Mouse (Mus musculus): ENCODE measurements around the gene Vmn1r4. TPM values are rescaled to one million over a fixed set of nuclear protein-coding genes. Genes with fewer than 3 reads are reported as not detected.

The Vmn1r4 gene
- polyA plus RNA-seq, 1 experiment from 2014 or later, result 0.29 TPM

DNA sequence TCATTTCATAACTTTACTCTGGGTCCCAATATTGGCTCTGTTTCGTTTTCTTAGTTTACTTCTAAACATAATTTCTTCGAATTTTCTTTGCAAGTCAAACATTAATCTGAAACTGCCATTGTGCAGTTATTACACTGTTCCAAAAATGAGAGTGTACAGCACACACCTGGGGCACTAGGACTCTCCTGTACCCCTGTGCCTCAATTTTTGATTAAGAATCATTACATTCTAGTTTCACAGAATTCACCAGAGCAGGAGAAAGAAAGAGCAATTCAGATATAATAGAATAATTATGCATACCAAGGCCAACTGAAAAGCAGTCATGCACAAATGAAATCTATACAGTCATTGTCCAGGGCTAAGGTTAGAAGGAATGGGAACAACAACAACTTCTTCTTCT lies 8.6 kb downstream of the Vmn1r4 start:
- ATAC-seq, result no peak
- 71% methylated on average over 2 of the region's 2 CpGs for WGBS
- no peak overlapping the region for H3K9ac ChIP-seq (ENCODE audit: low read depth, low read length)

GRCm38 (mm10) chr6:56934366-56934765 lies 10.6 kb downstream of the Vmn1r4 start:
- WGBS, result 85% methylated on average over 4 of the region's 4 CpGs
- no peak for ATAC-seq
- H3K9me3 ChIP-seq (ENCODE audit: control insufficient read depth, low read length), result no peaks in the 10 kb centered on the region
- no peak overlapping the region for H3K27ac ChIP-seq (ENCODE audit: low read length)
- H3K4me1 ChIP-seq (ENCODE audit: control insufficient read depth, insufficient read depth, low read length), result no peaks in the 10 kb centered on the region
- no peaks in the 10 kb centered on the region for H3K36me3 ChIP-seq (ENCODE audit: control insufficient read depth, insufficient read depth, low read length)
- no peak overlapping the region for H3K9ac ChIP-seq (ENCODE audit: low read depth, low read length)
- no peak overlapping the region for H3K4me3 ChIP-seq (ENCODE audit: low read length)
- H3K27me3 ChIP-seq (replicated peaks; ENCODE audit: control insufficient read depth, insufficient read depth, low read length), result no peaks in the 10 kb centered on the region
- H3K4me2 ChIP-seq (ENCODE audit: low read depth, low read length), result no peak overlapping the region

More for the DNA sequence above, 8.6 kb downstream of the Vmn1r4 start:
- no peak overlapping the region for H3K27ac ChIP-seq (ENCODE audit: low read length)
- no peaks in the 10 kb centered on the region for H3K9me3 ChIP-seq (ENCODE audit: control insufficient read depth, low read length)
- no peaks in the 10 kb centered on the region for H3K27me3 ChIP-seq (replicated peaks; ENCODE audit: control insufficient read depth, insufficient read depth, low read length)
- no peak overlapping the region for H3K4me3 ChIP-seq (ENCODE audit: low read length)
- H3K4me1 ChIP-seq (ENCODE audit: control insufficient read depth, insufficient read depth, low read length), result no peaks in the 10 kb centered on the region
- no peak overlapping the region for H3K4me2 ChIP-seq (ENCODE audit: low read depth, low read length)
- H3K36me3 ChIP-seq (ENCODE audit: control insufficient read depth, insufficient read depth, low read length), result no peaks in the 10 kb centered on the region

DNA sequence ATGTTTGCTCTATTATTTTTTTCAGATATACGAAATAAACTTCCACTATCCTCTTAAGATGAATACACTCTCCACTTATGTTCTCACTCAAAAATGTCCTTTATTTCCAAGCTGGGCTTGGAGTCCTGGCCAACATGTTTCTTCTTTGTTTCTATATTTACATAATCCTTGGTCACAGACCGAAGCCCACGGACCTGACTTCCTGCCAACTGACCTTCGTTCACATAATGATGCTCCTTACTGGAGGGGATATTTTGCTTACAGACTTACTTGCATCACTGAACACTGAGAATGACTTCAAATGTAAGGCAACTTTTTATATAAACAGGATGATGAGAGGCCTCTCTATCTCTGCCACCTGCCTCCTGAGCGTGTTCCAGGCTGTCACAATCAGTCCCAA lies 32.6 kb downstream of the Vmn1r4 start:
- no peak overlapping the region for H3K27ac ChIP-seq (ENCODE audit: low read length)

DNA sequence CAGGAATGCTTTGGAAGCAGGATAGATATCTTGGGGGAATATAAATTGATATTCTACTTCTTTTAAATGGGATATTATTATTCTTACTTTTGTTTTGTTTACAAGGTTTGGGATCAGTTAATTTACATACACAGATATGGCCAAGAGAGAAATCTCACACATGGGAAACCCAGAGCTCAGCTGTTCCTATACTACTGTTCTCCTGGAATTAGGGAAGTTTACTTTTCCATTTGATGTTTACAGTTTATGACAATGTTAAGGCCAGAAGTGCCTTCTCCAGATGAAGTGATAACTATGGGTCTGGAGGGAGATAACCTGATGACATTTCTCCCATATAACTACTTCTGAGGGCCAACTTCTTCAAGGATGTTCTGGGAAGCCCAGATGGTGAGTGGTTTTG lies 46.2 kb downstream of the Vmn1r4 start, which contains the start of gene Vmn1r5:
Gene Vmn1r5, plus strand, starts transcription at position 301 of the 400 bp plus-strand sequence.
- H3K36me3 ChIP-seq (ENCODE audit: control insufficient read depth, insufficient read depth, low read length), result no peaks in the 10 kb centered on the region
- no peak within 1 kb of the TSS for H3K4me2 ChIP-seq (ENCODE audit: low read depth, low read length)
- H3K27ac ChIP-seq (ENCODE audit: low read length), result no peak within 1 kb of the TSS
- H3K27me3 ChIP-seq (replicated peaks; ENCODE audit: control insufficient read depth, insufficient read depth, low read length), result no peaks in the 10 kb centered on the region
- H3K4me1 ChIP-seq (ENCODE audit: control insufficient read depth, insufficient read depth, low read length), result no peaks in the 10 kb centered on the region
- H3K4me3 ChIP-seq (ENCODE audit: low read length), result no peak within 1 kb of the TSS
- H3K9me3 ChIP-seq (ENCODE audit: control insufficient read depth, low read length), result no peaks in the 10 kb centered on the region
- H3K9ac ChIP-seq (ENCODE audit: low read depth, low read length), result no peak within 1 kb of the TSS
- no peak for ATAC-seq

More for the DNA sequence above, 32.6 kb downstream of the Vmn1r4 start:
- Histone ChIP-seq H3K4me3 (ENCODE audit: low read length) (no peak overlapping the region), H3K4me1 (ENCODE audit: control insufficient read depth, insufficient read depth, low read length) (no peaks in the 10 kb centered on the region), H3K9ac (ENCODE audit: low read depth, low read length) (no peak overlapping the region), H3K4me2 (ENCODE audit: low read depth, low read length) (no peak overlapping the region), H3K36me3 (ENCODE audit: control insufficient read depth, insufficient read depth, low read length) (no peaks in the 10 kb centered on the region), H3K9me3 (ENCODE audit: control insufficient read depth, low read length) (no peaks in the 10 kb centered on the region), H3K27me3 (replicated peaks; ENCODE audit: control insufficient read depth, insufficient read depth, low read length) (no peaks in the 10 kb centered on the region)
- 61% methylated on average over 5 of the region's 5 CpGs for WGBS
- ATAC-seq, result no peak

DNA sequence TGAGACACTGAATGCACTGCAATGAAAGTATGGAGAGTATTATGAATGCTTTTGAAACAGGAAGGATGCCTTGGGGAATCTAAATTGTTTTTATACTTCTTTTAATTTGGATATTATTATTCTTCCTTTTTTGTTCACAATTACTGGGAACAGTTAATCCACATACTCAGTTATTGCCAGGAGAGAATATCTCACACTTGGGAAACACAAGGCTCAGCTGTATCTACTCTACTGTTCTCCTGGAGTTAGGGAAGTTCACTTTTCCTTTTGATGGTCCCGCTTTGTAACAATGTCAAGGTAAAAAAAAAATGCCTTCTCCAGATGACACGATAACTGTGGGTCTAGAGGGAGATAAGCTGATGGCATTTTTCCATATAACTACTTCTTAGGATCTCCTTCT lies 73.1 kb downstream of the Vmn1r4 start, which contains the start of gene Vmn1r6:
Gene Vmn1r6, plus strand, starts transcription at position 301 of the 400 bp plus-strand sequence.
- Histone ChIP-seq H3K4me2 (ENCODE audit: low read depth, low read length) (no peak within 1 kb of the TSS), H3K27me3 (replicated peaks; ENCODE audit: control insufficient read depth, insufficient read depth, low read length) (no peaks in the 10 kb centered on the region), H3K36me3 (ENCODE audit: control insufficient read depth, insufficient read depth, low read length) (no peaks in the 10 kb centered on the region), H3K9me3 (ENCODE audit: control insufficient read depth, low read length) (no peaks in the 10 kb centered on the region), H3K9ac (ENCODE audit: low read depth, low read length) (no peak within 1 kb of the TSS), H3K4me3 (ENCODE audit: low read length) (no peak within 1 kb of the TSS), H3K27ac (ENCODE audit: low read length) (no peak within 1 kb of the TSS), H3K4me1 (ENCODE audit: control insufficient read depth, insufficient read depth, low read length) (no peaks in the 10 kb centered on the region)
- no peak for ATAC-seq
- WGBS, result 74% methylated on average over 2 of the region's 2 CpGs

Other genes starting within 250 kb of the Vmn1r4 start
- gene Lsm5, start 219.3 kb upstream of the Vmn1r4 start, polyA plus RNA-seq (2015; fragmentation: Nextera tagmentation; extraction: Ambion mirVana), result 79.3 and 98.6 TPM in 2 replicates
- 10.0 and 11.8 TPM in 2 replicates for gene Avl9, start 209.1 kb upstream of the Vmn1r4 start, polyA plus RNA-seq (2015; fragmentation: Nextera tagmentation; extraction: Ambion mirVana)
- gene Kbtbd2, start 126.2 kb upstream of the Vmn1r4 start, polyA plus RNA-seq (2015; fragmentation: Nextera tagmentation; extraction: Ambion mirVana), result 17.1 and 19.3 TPM in 2 replicates
- 88.1 and 89.0 TPM in 2 replicates for gene Fkbp9, start 92.0 kb upstream of the Vmn1r4 start, polyA plus RNA-seq (2015; fragmentation: Nextera tagmentation; extraction: Ambion mirVana)
- gene Nt5c3, start 83 bp upstream of the Vmn1r4 start, polyA plus RNA-seq (2015; fragmentation: Nextera tagmentation; extraction: Ambion mirVana), result 63.2 and 68.4 TPM in 2 replicates
- not detected in 2 replicates for gene Vmn1r5, start 46.3 kb downstream of the Vmn1r4 start, polyA plus RNA-seq (2015; fragmentation: Nextera tagmentation; extraction: Ambion mirVana)
- not detected in 2 replicates for gene Vmn1r6, start 73.2 kb downstream of the Vmn1r4 start, polyA plus RNA-seq (2015; fragmentation: Nextera tagmentation; extraction: Ambion mirVana)
- not detected in 2 replicates for gene Vmn1r7, start 101.3 kb downstream of the Vmn1r4 start, polyA plus RNA-seq (2015; fragmentation: Nextera tagmentation; extraction: Ambion mirVana)
- gene Vmn1r8, start 108.3 kb downstream of the Vmn1r4 start, polyA plus RNA-seq (2015; fragmentation: Nextera tagmentation; extraction: Ambion mirVana), result not detected in 2 replicates
- not detected in 2 replicates for gene Vmn1r9, start 142.8 kb downstream of the Vmn1r4 start, polyA plus RNA-seq (2015; fragmentation: Nextera tagmentation; extraction: Ambion mirVana)
- not detected in 2 replicates for gene Vmn1r10, start 185.4 kb downstream of the Vmn1r4 start, polyA plus RNA-seq (2015; fragmentation: Nextera tagmentation; extraction: Ambion mirVana)
- not detected in 2 replicates for gene Vmn1r11, start 209.4 kb downstream of the Vmn1r4 start, polyA plus RNA-seq (2015; fragmentation: Nextera tagmentation; extraction: Ambion mirVana)
- gene Vmn1r12, start 232.9 kb downstream of the Vmn1r4 start, polyA plus RNA-seq (2015; fragmentation: Nextera tagmentation; extraction: Ambion mirVana), result not detected in 2 replicates